Mouse (Mus musculus): ENCODE measurements around the gene Ltn1. TPM values are rescaled to one million over a fixed set of nuclear protein-coding genes. Genes with fewer than 3 reads are reported as not detected.
A peak's percentile ranks its signal among the peaks of the same experiment; 100 is the strongest.

Gene Ltn1
- polyA plus RNA-seq, 1 experiment from 2014 or later = 10.5 TPM

DNA sequence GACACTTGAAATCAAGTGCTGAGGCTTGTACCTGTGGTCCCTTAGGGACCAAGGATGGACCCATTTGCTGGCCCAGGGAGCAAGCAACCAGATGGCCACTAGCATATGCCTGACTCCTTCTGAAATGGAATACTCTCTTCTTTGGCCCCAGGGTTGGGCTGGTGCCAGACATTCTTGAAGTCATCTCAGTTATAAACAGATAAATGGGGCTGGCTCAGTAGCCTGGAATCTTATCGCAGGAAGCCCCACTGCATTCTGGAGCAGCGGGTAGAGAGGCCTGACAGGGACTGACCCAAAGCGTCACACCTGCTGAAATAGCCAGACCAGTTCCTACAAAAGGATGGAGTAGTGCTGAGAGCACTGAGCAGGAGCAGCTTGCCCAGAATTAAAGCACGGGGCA, 68.2 kb downstream of the Ltn1 start:
- Histone ChIP-seq H3K4me2 (ENCODE audit: low read depth, low read length) (no peak overlapping the region), H3K9me3 (replicated peaks; ENCODE audit: control insufficient read depth, low read length) (no peaks in the 10 kb centered on the region), H3K27ac (ENCODE audit: low read length) (no peak overlapping the region), H3K4me3 (ENCODE audit: low read depth, low read length) (no peak overlapping the region), H3K27me3 (ENCODE audit: control insufficient read depth, insufficient read depth, low read depth, low read length) (no peaks in the 10 kb centered on the region), H3K9ac (ENCODE audit: low read depth, low read length) (no peak overlapping the region), H3K4me1 (ENCODE audit: control insufficient read depth, low read depth, low read length) (no peaks in the 10 kb centered on the region; the same call in 1 of the 2 replicates), H3K36me3 (ENCODE audit: control insufficient read depth, insufficient read depth) (no peaks in the 10 kb centered on the region; the same call in 1 of the 2 replicates)
- ATAC-seq (ENCODE audit: low read depth) = no peak
- 76% methylated on average over 4 of the region's 4 CpGs for WGBS (ENCODE audit: insufficient replicate concordance)

DNA sequence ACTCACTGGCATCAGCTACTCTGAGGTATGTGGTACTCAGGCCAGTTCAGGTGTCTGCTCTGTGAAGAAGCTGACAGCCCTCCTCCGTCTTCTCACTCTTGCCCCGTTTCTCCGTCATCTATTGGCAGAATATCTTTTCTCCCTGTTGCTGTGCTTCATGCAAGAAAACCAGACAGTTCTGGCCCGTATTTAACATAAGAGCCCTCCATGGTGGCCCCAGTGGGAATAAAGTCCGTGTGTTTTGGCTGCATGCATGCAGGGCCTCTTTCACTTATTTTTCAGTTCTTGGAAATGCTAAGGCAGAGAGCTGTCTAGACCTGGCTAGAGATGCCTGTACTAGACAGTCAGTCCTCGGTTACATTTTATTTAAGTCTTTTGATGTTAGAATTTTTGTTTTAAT, 72.3 kb downstream of the Ltn1 start:
- Histone ChIP-seq H3K36me3 (ENCODE audit: control insufficient read depth, insufficient read depth) (peaks cover 4% of the 10 kb centered on the region; the same call in 1 of the 2 replicates), H3K27ac (ENCODE audit: low read length) (no peak overlapping the region), H3K27me3 (ENCODE audit: control insufficient read depth, insufficient read depth, low read depth, low read length) (no peaks in the 10 kb centered on the region), H3K4me3 (ENCODE audit: low read depth, low read length) (no peak overlapping the region), H3K4me2 (ENCODE audit: low read depth, low read length) (no peak overlapping the region), H3K4me1 (ENCODE audit: control insufficient read depth, low read depth, low read length) (no peaks in the 10 kb centered on the region), H3K9me3 (replicated peaks; ENCODE audit: control insufficient read depth, low read length) (no peaks in the 10 kb centered on the region), H3K9ac (ENCODE audit: low read depth, low read length) (no peak overlapping the region)
- 75% methylated on average over 6 of the region's 6 CpGs for WGBS (ENCODE audit: insufficient replicate concordance)
- no peak for ATAC-seq (ENCODE audit: low read depth)

- no peak for ATAC-seq (ENCODE audit: low read depth)
- Histone ChIP-seq H3K4me3 (ENCODE audit: low read depth, low read length) (peak overlapping the region; percentile 84), H3K9me3 (replicated peaks; ENCODE audit: control insufficient read depth, low read length) (no peaks in the 10 kb centered on the region), H3K4me1 (ENCODE audit: control insufficient read depth, low read depth, low read length) (no peaks in the 10 kb centered on the region), H3K27ac (ENCODE audit: low read length) (no peak overlapping the region), H3K4me2 (ENCODE audit: low read depth, low read length) (peak overlapping the region; percentile 54), H3K9ac (ENCODE audit: low read depth, low read length) (no peak overlapping the region), H3K27me3 (ENCODE audit: control insufficient read depth, insufficient read depth, low read depth, low read length) (no peaks in the 10 kb centered on the region), H3K36me3 (ENCODE audit: control insufficient read depth, insufficient read depth) (peaks cover 4% of the 10 kb centered on the region; the same call in 1 of the 2 replicates)
- WGBS (ENCODE audit: insufficient replicate concordance) = 80% methylated on average over 7 of the region's 7 CpGs
These were observed 77.7 kb downstream of the Ltn1 start for GRCm38 (mm10) chr16:87354748-87355147.

GRCm38 (mm10) chr16:87354075-87354583, 78.3 kb downstream of the Ltn1 start, which contains the start of gene N6amt1:
Gene N6amt1, plus strand, starts transcription at chr16:87354185.
- Histone ChIP-seq H3K4me1 (ENCODE audit: control insufficient read depth, low read depth, low read length) (no peaks in the 10 kb centered on the region), H3K4me3 (ENCODE audit: low read depth, low read length) (peak within 1 kb of the TSS; percentile 84), H3K36me3 (ENCODE audit: control insufficient read depth, insufficient read depth) (peaks cover 4% of the 10 kb centered on the region; the same call in 1 of the 2 replicates), H3K9me3 (replicated peaks; ENCODE audit: control insufficient read depth, low read length) (no peaks in the 10 kb centered on the region), H3K27ac (ENCODE audit: low read length) (peak within 1 kb of the TSS; percentile 90), H3K27me3 (ENCODE audit: control insufficient read depth, insufficient read depth, low read depth, low read length) (no peaks in the 10 kb centered on the region), H3K4me2 (ENCODE audit: low read depth, low read length) (peak within 1 kb of the TSS; percentile 54), H3K9ac (ENCODE audit: low read depth, low read length) (peak within 1 kb of the TSS; percentile 79)
- peak; percentile 98 for ATAC-seq (ENCODE audit: low read depth)
- under 1% methylated on average over 48 of the region's 48 CpGs for WGBS (ENCODE audit: insufficient replicate concordance)

GRCm38 (mm10) chr16:87353605-87354004, 78.8 kb downstream of the Ltn1 start:
- no peak for ATAC-seq (ENCODE audit: low read depth)
- H3K4me1 ChIP-seq (ENCODE audit: control insufficient read depth, low read depth, low read length) = no peaks in the 10 kb centered on the region
- no peaks in the 10 kb centered on the region for H3K27me3 ChIP-seq (ENCODE audit: control insufficient read depth, insufficient read depth, low read depth, low read length)
- WGBS (ENCODE audit: insufficient replicate concordance) = 97% methylated on average over 1 of the region's 1 CpGs
- H3K27ac ChIP-seq (ENCODE audit: low read length) = no peak overlapping the region
- no peak overlapping the region; the same call in 1 of the 2 replicates for H3K4me3 ChIP-seq (ENCODE audit: low read depth, low read length)
- H3K36me3 ChIP-seq (ENCODE audit: control insufficient read depth, insufficient read depth) = peaks cover under 1% of the 10 kb centered on the region; the same call in 1 of the 2 replicates
- H3K9ac ChIP-seq (ENCODE audit: low read depth, low read length) = no peak overlapping the region
- H3K9me3 ChIP-seq (replicated peaks; ENCODE audit: control insufficient read depth, low read length) = no peaks in the 10 kb centered on the region
- H3K4me2 ChIP-seq (ENCODE audit: low read depth, low read length) = peak overlapping the region; percentile 54

DNA sequence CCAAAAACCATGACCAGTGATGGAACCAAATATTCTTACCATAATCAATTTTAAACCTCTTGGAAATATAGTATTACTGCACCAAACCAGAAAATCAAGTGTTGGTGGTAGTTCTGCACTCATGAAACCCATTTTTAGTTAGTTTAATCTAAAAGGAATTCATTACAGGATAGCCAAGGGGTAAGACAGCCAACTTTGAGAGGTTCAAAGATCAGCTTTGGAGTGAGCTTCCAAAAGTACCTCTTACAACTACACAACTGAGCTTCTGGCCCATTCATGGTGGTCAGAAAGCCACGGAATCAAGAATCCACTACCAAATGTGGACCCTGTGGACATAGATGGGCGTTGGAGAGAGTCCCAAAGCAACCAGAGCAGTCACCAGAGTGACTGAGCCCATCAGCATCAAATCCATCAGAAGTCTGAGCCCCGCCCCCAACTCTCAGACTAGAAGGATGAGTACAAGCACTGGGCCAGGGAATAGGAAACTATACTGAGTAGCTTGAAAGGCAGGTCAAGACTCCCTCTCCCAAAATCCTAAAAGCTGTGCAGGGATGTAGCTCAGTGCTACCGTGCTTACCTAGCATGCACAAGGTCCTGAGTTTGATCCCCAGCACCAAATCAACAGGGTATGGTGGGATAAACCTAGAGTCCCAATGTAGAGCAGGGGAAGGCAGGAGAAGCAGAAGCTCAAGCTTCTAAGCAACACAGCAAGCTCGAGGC, 80.9 kb downstream of the Ltn1 start:
- no peaks in the 10 kb centered on the region for H3K27me3 ChIP-seq (ENCODE audit: control insufficient read depth, insufficient read depth, low read depth, low read length)
- no peaks in the 10 kb centered on the region; the same call in 1 of the 2 replicates for H3K36me3 ChIP-seq (ENCODE audit: control insufficient read depth, insufficient read depth)
- 46% methylated on average over 5 of the region's 5 CpGs for WGBS (ENCODE audit: insufficient replicate concordance)
- no peaks in the 10 kb centered on the region for H3K9me3 ChIP-seq (replicated peaks; ENCODE audit: control insufficient read depth, low read length)
- H3K4me1 ChIP-seq (ENCODE audit: control insufficient read depth, low read depth, low read length) = no peaks in the 10 kb centered on the region
- H3K4me3 ChIP-seq (ENCODE audit: low read depth, low read length) = no peak overlapping the region
- H3K4me2 ChIP-seq (ENCODE audit: low read depth, low read length) = no peak overlapping the region
- no peak for ATAC-seq (ENCODE audit: low read depth)
- H3K9ac ChIP-seq (ENCODE audit: low read depth, low read length) = no peak overlapping the region
- H3K27ac ChIP-seq (ENCODE audit: low read length) = no peak overlapping the region

DNA sequence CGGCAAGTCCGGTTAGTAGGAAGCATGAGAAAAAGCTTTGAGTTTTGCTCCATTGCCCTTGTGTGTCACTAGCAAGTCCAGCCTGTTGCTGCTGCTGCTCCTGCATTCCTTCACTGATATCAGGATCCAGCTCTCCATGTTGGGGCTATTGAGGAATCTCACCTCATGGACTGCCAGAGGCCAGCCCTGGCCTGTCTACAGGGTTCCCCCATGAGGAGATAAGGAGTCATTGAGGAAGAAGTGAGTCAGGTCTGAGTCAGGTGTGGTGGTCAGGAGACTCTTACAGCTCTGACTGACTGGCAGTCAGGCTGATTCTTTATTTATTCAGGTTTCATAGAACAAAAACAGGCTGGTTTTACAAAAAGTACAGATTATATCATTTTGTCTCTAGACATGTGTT, 84.3 kb downstream of the Ltn1 start:
- H3K4me3 ChIP-seq (ENCODE audit: low read depth, low read length) = no peak overlapping the region
- no peak overlapping the region for H3K9ac ChIP-seq (ENCODE audit: low read depth, low read length)
- H3K9me3 ChIP-seq (replicated peaks; ENCODE audit: control insufficient read depth, low read length) = no peaks in the 10 kb centered on the region
- H3K4me1 ChIP-seq (ENCODE audit: control insufficient read depth, low read depth, low read length) = no peaks in the 10 kb centered on the region
- H3K4me2 ChIP-seq (ENCODE audit: low read depth, low read length) = no peak overlapping the region
- no peak for ATAC-seq (ENCODE audit: low read depth)
- H3K27ac ChIP-seq (ENCODE audit: low read length) = no peak overlapping the region
- no peaks in the 10 kb centered on the region for H3K36me3 ChIP-seq (ENCODE audit: control insufficient read depth, insufficient read depth)
- 92% methylated on average over 2 of the region's 2 CpGs for WGBS (ENCODE audit: insufficient replicate concordance)
- no peaks in the 10 kb centered on the region for H3K27me3 ChIP-seq (ENCODE audit: control insufficient read depth, insufficient read depth, low read depth, low read length)

DNA sequence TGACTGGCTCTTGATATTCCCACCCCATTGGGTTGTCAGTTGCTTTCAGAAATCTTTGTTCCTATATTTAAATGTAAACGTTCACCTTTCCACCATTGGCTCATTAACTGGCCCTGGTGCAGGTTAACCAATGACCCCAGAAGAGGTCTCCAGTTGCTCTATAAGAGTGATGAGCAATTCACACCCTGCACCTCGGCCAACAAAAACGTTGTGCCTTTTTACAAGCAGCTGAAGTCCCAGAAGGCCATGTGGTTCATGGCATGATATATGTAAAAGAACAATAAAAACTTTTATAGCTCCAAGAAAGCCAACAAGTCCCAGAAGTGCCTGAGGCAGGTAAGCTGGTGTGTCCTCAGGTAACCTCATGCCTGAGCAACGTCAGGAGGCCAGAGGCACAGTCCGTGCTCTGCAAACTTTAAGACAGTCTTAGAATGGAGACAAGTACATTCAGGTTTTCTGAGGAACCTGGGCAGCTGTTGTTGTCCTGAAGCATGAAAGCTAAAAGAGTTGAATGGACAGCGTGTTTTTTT, 91.3 kb downstream of the Ltn1 start:
- 58% methylated on average over 6 of the region's 6 CpGs for whole genome bisulfite sequencing (ENCODE audit: insufficient replicate concordance)
- Histone ChIP-seq H3K4me2 (ENCODE audit: low read depth, low read length) (no peak overlapping the region), H3K9ac (ENCODE audit: low read depth, low read length) (no peak overlapping the region), H3K27ac (ENCODE audit: low read length) (no peak overlapping the region), H3K4me3 (ENCODE audit: low read depth, low read length) (no peak overlapping the region), H3K9me3 (replicated peaks; ENCODE audit: control insufficient read depth, low read length) (no peaks in the 10 kb centered on the region), H3K4me1 (ENCODE audit: control insufficient read depth, low read depth, low read length) (no peaks in the 10 kb centered on the region), H3K27me3 (ENCODE audit: control insufficient read depth, insufficient read depth, low read depth, low read length) (no peaks in the 10 kb centered on the region), H3K36me3 (ENCODE audit: control insufficient read depth, insufficient read depth) (no peaks in the 10 kb centered on the region)
- ATAC-seq (ENCODE audit: low read depth) = no peak

GRCm38 (mm10) chr16:87334756-87335155, 97.7 kb downstream of the Ltn1 start:
- no peak overlapping the region for H3K4me2 ChIP-seq (ENCODE audit: low read depth, low read length)
- H3K9me3 ChIP-seq (replicated peaks; ENCODE audit: control insufficient read depth, low read length) = no peaks in the 10 kb centered on the region
- no peak for ATAC-seq (ENCODE audit: low read depth)
- H3K27ac ChIP-seq (ENCODE audit: low read length) = no peak overlapping the region
- H3K4me3 ChIP-seq (ENCODE audit: low read depth, low read length) = no peak overlapping the region
- no peaks in the 10 kb centered on the region for H3K4me1 ChIP-seq (ENCODE audit: control insufficient read depth, low read depth, low read length)
- H3K36me3 ChIP-seq (ENCODE audit: control insufficient read depth, insufficient read depth) = no peaks in the 10 kb centered on the region
- H3K27me3 ChIP-seq (ENCODE audit: control insufficient read depth, insufficient read depth, low read depth, low read length) = no peaks in the 10 kb centered on the region
- 79% methylated on average over 3 of the region's 3 CpGs for WGBS (ENCODE audit: insufficient replicate concordance)
- no peak overlapping the region for H3K9ac ChIP-seq (ENCODE audit: low read depth, low read length)

Measured in liver, embryonic 16.5 days (tissue).